Mouse (Mus musculus) adrenal gland, postnatal 25 days (tissue): Measurements from ENCODE around the gene Rab2b. TPM values are rescaled to one million over a fixed set of nuclear protein-coding genes. Genes with fewer than 3 reads are reported as not detected.
"Not testable (repeated sequence)": the region's sequence is repeated elsewhere in the genome, so short reads cannot be mapped to it uniquely, and the experiment has no call there.

ENCODE experiments used
- DNase-seq: peaks from one replicate; pipeline ENCODE4 v3.0.0; 2021; ENCODE audit warnings: mixed read lengths
- long read RNA-seq: library from polyadenylated mRNA; stranded (forward); transcript quantifications from one replicate; pipeline ENCODE4 v2.0.0, GENCODE M21; 2021
- total RNA-seq: library from RNA; stranded (reverse); gene quantifications from 2 replicates; pipeline ENCODE4 v1.2.3, GENCODE M21; 2021

The Rab2b gene
- total RNA-seq, result 35.7 and 37.8 TPM in 2 replicates
- long read RNA-seq, transcript Rab2b-201 (8 exons, 2,906 nt), result major isoform, 8 of 18 reads
- long read RNA-seq, partial matches to known transcripts, result 4 of 18 reads
- long read RNA-seq, other reads (novel, unspliced or antisense), result 6 of 18 reads

DNA sequence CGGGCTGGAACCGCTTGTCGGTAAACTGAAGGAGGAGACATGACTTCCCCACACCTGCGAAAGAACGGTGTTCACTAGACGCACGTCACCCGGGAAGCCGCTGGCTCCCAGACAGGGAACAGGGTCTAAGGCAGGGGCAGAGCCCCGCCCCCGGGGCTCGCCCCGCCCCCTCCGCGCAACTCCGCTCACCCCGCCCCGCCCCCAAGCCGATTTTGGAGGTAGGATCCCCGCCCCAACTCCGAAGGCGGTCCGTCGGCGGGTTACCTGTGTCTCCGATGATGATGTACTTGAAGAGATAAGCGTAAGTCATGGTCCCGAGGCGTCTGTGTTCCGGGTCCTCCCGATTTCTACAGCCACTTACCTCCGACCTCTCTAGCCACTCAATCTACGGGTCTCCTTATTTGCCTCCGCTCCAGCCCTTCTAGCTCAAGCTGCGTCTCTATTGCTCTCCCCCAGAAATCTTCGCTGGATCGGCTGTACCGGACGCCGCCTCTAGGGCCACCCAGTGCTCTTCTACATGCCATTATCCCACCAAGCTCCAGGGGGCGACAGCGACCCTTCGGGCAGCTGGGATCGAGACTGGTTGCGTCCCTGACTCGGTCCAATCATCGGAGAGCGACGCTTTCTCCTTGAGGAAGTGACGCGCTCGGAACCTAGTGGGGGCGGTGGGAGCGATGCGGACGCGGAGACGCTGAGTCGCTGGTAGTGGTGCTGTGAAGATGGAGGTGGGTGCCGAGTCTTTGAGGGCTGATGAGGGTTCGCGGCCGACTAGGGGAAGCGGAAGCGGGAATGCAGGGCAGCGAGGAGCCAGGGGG is at the start of gene Rab2b, which contains the start of gene Tox4:
Gene Rab2b, minus strand, starts transcription at position 614 of the 815 bp plus-strand sequence.
Gene Tox4, plus strand, starts transcription at position 215 of the 815 bp plus-strand sequence.
- peak; percentile 96 for DNase-seq

DNA sequence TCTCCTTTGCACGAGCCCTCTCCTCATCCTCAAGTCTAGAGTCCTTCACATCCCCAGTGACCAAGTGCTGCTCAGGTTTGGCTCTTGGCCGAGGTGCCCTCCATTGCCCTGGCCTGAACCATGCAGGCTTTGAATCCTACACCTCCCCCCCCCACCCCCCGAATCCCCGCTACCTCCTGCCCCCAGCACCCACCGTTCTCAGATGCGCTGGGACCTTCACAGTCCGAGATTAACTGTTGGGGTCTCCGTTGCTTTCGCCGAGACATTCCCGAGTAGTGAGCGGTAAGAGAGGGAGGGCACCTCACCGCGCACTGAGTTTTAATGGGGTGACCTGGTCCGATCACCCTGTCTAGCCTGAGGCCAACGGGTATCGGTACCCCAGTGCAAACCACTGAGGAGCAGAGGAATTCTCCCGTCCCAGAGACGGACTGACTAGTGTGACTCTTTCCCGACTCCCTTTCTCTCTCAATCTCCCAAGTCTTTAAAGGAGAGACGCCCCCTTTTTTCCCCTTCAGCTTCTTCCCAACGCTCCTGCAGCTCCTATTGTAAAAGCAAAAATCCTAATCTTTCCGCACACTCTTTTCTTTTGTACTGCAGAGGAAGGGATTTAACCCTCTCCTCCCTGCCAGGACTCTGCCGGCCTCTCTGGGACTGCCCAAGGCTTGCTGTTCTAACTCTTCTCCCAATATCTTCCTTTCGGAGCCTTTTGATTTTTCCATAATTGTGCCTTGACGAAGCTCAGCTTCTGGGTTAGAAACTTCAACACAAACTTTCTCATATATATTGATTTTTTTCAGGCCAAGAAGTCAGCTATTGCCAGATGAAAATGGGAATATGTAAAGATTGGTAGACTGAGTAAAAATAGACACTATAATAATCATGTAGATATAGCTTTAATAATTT is 48.8 kb upstream of the Rab2b start, which contains the start of gene Sall2:
Gene Sall2, minus strand, starts transcription at position 853 of the 903 bp plus-strand sequence.
- DNase-seq, result no peak

DNA sequence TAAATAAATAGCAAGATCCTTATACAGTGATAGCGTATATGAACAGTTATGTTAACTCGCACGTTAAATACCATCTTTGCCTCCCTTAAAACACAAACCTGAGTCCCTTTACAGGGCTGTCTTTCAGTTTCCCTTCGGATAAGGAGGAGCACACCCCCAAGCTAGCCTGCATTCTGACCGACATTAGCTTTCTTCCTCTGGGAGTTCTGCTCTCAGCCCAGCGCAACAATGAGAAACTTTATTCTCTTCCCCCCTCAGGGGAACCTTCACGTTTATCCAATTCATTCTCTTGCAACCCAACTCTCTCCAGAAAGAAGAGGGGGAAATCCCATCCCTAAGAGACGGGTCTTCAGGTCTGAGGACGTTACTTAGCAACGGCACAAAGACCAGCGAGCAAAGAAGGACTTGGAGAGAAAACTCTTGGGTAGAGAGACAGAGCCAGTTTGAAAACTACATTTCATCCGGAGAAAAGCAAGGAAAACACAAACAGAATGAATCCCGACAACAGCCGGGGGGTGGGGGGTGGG is 48.1 kb upstream of the Rab2b start:
- DNase-seq, result no peak

DNA sequence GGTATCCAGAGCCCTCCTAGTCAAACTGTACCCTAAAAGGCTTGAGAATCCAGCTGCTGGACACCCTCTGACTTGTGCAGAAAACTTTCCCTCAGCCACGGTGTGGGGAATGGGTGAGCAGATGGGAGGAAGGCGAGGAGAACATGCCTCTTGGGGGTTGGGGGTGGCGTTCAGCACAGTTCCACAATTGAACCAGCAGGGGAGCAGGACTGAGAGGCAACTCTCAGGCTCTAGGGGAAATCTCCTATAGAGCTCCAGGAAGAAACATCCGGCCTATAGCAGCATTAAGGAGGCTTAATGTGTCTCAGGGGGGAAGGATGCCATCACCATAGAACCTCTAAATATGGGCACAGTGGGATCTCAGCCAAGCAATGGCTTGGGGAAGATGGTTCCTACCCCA is 46.5 kb upstream of the Rab2b start:
- DNase-seq, result no peak

DNA sequence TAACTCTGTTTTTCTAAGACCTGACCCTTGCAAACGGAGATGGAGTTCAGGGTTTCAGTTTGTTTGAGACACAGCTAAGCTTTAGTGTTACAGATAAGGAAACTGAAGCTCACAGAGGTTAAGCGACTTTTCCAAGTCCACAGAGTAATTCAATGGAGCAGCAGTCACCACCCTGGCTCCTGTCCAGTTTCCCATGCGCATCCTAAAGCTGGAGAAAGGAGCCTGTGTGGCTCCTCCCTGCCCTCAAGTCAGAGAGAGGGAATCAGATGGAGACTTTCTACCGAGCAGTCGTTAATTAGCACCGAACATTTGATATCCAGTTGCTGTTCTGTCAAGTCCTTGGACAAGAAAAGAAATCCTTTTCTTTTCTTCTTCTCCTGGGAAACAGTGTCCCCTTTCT is 40.0 kb upstream of the Rab2b start:
- DNase-seq, result no peak

DNA sequence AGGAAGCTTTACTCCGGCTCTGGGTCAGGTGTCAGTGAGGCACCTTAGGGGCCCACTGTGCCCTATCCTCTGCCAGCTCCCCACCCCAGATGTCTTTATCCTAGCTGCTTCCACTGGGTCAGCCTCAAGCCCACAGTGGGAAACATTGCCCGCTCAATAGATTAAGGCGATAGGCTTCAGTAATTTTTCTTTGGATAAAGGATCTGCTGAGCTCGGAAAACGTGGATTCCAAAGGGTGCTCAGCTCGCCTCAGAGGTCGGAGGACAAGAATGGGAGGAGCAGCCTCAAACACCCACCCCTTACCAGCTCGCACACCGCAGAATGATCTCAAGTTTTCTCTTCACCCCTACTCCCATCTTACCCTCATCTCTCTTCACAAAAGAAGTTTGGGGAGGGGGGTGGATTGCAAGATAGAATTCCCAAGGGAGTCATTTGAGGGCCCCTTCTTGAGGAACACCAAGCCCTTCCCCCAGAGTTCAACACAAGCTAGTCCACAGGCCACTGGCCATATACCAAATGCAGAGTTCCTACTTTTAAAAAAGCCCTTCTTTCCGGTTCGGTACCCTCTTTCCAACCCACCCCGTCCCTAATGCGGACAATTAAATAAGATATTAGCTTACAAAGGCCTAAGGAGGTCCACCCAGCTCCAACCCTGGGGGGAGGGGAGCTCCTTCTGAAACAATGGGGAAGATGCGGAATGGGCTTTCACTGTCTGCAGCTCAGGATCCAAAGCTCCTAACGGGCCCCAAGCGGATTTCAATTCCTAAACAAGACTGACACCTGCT is 37.3 kb upstream of the Rab2b start:
- no peak for DNase-seq

DNA sequence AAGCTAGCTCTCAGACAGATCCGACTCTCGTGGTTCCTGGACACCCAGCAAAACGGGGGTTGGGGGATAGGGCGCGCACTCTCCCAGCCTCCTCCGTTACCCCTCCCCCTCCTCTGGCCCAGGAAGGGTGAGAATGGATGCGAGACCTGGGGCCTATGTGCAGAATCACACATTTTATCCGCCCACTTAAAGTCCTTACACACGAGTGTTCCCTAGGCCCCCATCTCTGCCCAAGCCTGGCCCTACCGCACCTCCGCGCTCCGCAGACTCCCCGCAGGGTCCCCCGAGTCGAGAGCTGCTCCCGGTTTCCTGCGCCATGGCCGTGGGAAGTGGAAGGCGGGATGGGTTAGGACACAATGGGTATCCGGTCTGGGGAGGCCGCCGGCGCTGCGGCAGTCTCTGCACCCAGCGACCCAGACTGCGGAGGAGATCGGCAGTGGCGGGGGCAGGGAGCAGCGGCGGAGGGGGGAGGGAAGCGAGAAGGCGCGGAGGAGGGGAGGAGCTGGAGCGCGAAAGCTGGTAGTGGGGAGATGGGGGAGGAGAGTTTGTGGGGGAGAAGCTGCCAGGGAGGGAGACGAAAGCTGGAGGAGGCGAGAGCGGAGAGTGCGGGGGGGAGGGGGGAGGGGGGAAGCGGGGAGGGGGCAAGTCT is 36.6 kb upstream of the Rab2b start:
- DNase-seq, result peak; percentile 69

DNA sequence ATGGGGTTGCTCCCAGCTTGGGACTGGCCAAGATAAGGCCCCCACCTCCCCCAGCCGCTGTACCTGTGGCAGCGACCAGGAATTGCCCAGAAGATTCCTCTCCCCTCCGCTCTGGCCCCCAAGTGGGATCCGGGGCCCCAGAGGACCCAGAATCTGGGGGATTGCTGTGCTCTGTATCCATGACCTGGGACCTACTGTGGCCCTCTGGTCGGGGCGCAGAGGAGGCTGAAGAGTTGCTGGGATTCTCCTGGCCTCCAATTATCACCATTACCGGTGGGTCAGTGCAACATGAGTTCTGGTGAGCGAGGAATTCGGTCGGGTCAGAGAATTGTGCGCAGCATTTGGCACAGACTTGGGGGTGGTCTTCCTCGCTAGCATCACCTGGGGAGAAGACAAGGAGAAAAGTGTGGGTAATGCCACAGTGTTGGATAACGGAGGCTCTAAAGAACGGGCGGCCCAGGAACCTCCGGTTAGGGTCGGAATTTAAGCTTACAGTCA is 36.0 kb upstream of the Rab2b start:
- DNase-seq, result no peak

DNA sequence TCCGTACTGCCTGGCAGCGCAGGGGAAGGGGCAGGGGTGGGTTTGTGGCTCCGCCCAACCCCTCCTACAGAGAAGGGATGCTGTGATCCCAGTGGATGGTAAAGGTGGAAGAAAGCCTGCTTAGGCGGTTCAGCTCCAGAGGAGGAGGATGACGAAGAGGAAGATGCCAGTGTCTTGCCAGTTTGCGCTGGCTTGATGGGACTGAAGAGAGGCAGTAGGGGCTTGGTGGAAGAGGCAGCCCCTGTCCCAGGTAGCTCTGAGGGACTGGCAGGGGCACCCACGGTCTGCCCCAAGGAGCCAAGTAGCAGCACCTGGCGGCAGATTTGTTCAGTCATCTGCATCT is 35.4 kb upstream of the Rab2b start:
- no peak for DNase-seq

DNA sequence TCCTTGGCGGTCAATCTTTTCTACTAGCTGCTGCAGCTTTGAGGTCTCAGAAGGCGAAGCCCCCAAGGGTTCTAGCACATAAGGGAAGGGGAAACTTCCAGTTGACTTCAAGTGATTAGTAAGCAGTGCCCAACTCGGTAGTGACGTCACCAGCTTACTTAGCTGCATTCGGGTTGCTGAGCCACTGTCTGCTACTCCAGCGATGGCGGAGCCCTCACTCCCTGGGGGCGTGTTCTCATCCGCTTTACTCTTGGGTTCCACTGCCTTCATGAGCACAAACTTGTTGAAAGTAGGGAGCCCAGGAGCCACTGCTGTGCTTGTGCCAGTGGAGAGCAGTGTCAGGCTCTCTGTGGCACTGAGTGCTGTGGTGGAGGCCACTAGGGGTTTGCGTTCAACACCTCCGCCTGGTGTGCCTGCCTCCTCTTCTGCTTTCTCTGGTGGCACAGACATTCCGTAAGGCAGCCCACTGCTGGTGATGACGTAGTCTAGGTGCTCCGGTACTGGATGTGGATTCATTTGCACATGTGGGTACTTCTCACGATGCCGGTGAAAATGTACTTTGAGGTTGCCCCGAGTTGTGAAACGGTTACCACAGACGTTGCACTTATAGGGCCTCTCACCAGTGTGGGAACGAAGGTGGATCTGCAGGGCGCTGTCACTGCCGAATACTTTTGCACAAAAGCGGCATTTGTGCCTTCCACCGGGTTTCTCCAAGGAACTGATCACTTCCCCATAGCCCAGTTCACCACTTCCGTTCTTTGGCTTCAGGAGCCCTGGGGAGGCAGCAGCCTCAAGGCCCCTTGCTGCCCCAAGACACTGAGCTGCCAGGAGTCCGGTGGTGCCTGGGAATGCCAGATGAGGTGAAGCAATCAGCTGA is 34.8 kb upstream of the Rab2b start:
- DNase-seq, result no peak

DNA sequence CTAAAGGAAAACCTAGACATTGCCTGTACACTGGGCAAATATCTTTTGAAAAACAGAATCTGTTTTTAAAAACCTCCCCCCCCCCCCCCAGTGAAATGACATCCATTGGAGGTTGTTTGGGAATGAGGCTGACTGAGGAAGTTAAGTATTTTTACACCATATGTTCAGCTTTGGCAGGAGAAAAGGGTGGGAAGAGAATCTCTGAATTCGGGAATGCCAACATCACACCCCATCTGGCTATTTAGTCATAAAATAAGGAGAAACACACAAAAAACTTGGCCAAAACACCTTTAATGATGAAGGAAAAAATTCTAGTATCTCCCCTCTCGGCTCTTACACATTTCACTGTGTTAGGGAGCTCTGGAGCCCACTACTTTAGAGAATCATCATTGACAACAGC is 31.6 kb upstream of the Rab2b start:
- no peak for DNase-seq

DNA sequence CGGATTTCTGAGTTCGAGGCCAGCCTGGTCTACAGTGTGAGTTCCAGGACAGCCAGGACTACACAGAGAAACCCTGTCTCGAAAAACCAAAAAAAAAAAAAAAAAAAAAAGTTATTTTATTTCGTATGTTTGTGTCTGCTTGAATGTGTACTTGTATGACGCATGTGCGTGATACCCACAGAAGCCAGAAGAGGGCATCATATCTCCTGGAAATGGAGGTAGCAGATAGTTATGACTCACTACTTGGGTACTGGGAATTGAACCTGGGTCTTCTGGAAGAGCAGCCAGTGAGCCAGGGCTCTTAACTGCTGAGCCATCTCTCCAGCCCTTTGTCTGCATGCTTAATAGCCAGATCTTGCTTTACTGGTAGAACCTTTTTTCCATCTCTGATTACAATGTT is 31.0 kb upstream of the Rab2b start:
- DNase-seq, result not testable (repeated sequence)

DNA sequence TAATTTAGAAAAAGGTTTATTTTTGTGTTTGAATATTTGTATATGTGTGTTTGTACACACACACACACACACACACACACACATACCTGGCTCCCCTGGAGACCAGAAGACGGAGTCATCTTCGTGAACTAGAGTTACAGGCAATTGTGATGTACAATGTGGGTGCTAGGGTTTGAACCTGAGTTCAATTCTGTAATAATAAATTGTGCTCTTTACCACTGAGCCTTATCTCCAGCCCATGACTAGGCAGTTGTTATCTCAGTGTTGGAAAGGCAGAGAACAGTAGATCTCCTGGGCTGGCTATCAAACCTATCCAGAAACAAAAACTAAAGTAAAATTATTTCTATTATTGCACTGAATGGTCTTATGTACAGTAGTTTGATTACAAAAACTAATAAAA is 26.8 kb upstream of the Rab2b start:
- DNase-seq, result no peak

DNA sequence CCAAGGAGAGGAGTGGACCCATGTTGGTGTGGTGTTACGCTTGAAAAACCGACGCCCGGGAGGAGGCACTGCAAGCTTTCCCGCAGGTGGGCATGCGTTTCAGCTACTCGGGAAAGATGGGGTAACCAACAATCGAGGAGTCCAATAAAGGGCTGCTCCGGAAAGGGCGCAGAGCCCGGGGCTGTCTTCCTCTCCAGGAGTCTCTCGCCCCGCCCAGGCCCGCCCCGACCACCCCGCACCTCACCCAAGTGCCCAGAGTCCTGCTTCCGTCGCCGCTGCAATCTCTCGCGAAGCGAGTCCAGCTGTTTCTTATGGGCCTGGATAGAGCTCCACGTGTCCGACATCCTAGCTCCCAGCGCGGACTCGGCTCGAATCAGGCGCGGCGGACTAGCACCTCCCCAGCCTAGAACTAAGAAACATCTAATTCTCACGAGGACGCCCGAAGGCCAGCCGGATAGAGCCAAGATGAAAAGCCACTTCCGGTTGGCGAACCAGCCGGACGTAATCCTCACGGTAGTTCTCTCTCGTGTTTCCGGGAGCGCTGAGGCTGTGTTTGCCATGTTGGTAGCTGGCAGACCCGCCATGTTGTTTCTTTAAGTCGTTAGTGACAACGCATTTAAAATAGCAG is 25.4 kb upstream of the Rab2b start, which contains the start of gene Mettl3:
Gene Mettl3, minus strand, starts transcription at position 485 of the 628 bp plus-strand sequence.
- DNase-seq, result peak; percentile 87

DNA sequence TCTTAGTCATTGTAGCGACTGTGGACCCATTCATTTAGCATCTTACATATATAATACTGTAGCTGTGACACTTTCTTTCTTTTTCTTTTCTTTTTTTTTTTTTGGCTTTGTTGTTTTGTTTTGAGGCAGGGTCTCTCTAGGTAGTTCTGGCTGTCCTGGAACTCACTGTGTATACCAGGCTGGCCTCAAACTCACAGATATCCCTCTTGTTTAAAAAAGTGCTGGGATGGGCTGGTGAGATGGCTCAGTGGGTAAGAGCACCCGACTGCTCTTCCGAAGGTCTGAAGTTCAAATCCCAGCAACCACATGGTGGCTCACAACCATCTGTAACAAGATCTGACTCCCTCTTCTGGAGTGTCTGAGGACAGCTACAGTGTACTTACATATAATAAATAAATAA is 24.2 kb upstream of the Rab2b start:
- DNase-seq, result not testable (repeated sequence)

DNA sequence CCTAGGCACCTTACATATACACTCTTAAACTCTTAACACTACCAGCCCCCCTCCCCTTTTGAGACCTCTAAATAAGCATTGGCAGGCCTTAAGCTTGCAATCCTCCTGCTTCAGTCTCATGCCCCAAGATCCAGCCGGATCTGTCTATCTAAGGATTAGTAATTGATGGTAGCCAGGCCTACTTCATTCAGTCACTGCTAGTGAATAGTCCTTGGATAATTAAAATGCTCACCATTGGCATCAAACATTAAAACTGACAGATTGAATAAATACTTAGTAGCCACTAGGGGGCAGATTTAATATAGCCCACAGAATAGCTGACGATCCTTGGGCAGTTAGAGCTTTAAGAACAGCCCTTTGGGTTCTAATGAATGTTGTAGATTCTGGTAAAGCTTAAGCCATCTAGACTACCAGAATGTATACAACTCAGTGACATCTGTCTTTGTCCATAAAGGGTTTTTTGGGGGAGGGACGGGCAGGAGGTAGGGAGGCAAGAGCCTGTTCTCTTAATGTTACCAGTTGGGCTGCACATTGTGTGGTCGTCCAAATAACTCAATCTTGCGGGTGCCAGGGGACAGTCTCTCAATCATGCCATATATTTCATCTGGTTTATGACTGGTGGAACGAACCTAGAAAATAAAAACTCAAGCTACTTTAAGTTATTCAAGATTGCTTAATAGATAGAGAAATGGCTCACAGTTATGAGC is 16.4 kb upstream of the Rab2b start:
- DNase-seq, result no peak

DNA sequence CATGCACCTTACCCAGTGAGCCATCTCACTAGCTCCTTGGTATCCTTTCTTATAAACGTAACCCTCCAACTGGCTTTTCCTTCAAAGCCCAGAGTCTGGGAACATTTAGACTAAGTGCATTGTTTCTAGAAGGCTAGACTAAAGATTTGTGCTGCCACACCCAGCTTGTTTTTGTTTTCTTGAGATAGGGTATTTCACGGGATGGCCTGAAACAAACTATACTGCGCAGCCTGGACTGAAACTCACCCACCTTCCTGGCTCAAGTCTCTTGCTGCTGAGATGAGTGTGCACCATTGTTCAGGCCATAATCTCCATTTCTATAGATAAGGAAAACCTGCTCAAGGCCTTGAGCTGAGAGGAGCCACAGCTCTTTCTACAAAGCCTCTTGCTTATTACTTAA is 4.8 kb upstream of the Rab2b start:
- DNase-seq, result no peak

DNA sequence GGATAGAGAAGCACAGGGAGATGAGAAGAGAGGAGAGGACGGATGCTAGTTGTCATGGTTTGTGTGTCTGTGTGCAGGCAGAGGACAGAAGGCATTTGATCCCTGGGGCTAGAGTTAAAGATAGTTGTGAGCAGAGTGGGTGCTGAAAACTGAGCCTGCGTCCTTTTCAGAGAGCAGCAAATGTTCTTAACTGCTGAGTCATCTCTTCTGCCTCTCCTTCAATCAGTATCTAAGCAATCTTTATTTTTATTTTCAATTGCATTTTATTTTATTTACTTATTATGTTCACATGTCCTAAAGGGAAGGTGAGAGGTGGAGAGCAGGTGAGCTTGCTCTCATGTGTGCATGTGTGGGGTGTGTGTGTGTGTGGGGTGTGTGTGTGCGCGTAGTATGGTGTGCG is 4.3 kb upstream of the Rab2b start:
- no peak for DNase-seq

DNA sequence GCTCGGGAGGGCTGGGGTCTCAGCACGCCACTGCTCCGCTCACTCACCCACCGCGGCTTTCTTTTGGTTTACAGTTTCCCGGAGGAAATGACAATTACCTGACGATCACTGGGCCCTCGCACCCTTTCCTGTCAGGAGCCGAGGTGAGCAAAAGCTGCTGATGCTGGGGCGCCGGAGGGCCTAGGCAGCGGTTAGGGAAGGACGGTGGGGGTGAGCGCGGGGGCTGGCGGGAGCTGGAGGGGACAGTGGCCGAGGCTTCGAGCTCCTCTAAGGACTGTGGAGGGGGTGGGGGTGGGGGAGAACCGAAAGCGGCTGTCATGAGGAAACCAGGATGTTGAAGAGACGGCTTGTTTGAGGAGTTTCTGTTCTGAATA is 389 bp upstream of the Rab2b start:
- peak; percentile 32 for DNase-seq
